Mouse (Mus musculus): ENCODE results near the gene Plxna4. TPM values are rescaled to one million over a fixed set of nuclear protein-coding genes. Genes with fewer than 3 reads are reported as not detected.

Gene Plxna4
- total RNA-seq, 2 experiments from 2014 or later, result 105 to 108 TPM

- no peak for DNase-seq (ENCODE audit: low spot score in 2 of 2)
These were observed 230.5 kb downstream of the Plxna4 start for GRCm38 (mm10) chr6:32357497-32357896.

- no peak for DNase-seq (ENCODE audit: low spot score in 2 of 2)
These were observed 232.4 kb downstream of the Plxna4 start for GRCm38 (mm10) chr6:32355559-32355958.

- DNase-seq (ENCODE audit: low spot score in 2 of 2), result no peak
These were observed 239.0 kb downstream of the Plxna4 start for GRCm38 (mm10) chr6:32348996-32349395.

- no peak for DNase-seq (ENCODE audit: low spot score in 2 of 2)
These were observed 239.9 kb downstream of the Plxna4 start for GRCm38 (mm10) chr6:32348126-32348525.

- peak in 1 of 2 experiments; percentile 31 for DNase-seq (ENCODE audit: low spot score in 2 of 2)
These were observed 242.0 kb downstream of the Plxna4 start for GRCm38 (mm10) chr6:32346015-32346414.

- no peak for DNase-seq (ENCODE audit: low spot score in 2 of 2)
These were observed 245.3 kb downstream of the Plxna4 start for GRCm38 (mm10) chr6:32342727-32343126.

GRCm38 (mm10) chr6:32342272-32342671 lies 245.7 kb downstream of the Plxna4 start:
- no peak for DNase-seq (ENCODE audit: low spot score in 2 of 2)

GRCm38 (mm10) chr6:32338416-32338943 lies 249.5 kb downstream of the Plxna4 start:
- DNase-seq (ENCODE audit: low spot score in 2 of 2), result no peak

- no peak for DNase-seq (ENCODE audit: low spot score in 2 of 2)
These were observed 256.7 kb downstream of the Plxna4 start for GRCm38 (mm10) chr6:32331281-32331680.

- DNase-seq (ENCODE audit: low spot score in 2 of 2), result no peak
These were observed 257.8 kb downstream of the Plxna4 start for GRCm38 (mm10) chr6:32330034-32330795.

- peak; percentile 51 to 82 for DNase-seq (ENCODE audit: low spot score in 2 of 2)
These were observed 260.0 kb downstream of the Plxna4 start for GRCm38 (mm10) chr6:32328028-32328427.

- no peak for DNase-seq (ENCODE audit: low spot score in 2 of 2)
These were observed 260.8 kb downstream of the Plxna4 start for GRCm38 (mm10) chr6:32327173-32327572.

- DNase-seq (ENCODE audit: low spot score in 2 of 2), result no peak
These were observed 261.6 kb downstream of the Plxna4 start for GRCm38 (mm10) chr6:32326406-32326805.

- DNase-seq (ENCODE audit: low spot score in 2 of 2), result no peak
These were observed 262.1 kb downstream of the Plxna4 start for GRCm38 (mm10) chr6:32325851-32326250.

GRCm38 (mm10) chr6:32321187-32321586 lies 266.8 kb downstream of the Plxna4 start:
- no peak for DNase-seq (ENCODE audit: low spot score in 2 of 2)

- DNase-seq (ENCODE audit: low spot score in 2 of 2), result no peak
These were observed 267.7 kb downstream of the Plxna4 start for GRCm38 (mm10) chr6:32320254-32320653.

- DNase-seq (ENCODE audit: low spot score in 2 of 2), result no peak
These were observed 270.5 kb downstream of the Plxna4 start for GRCm38 (mm10) chr6:32317470-32317869.

- DNase-seq (ENCODE audit: low spot score in 2 of 2), result no peak
These were observed 273.0 kb downstream of the Plxna4 start for GRCm38 (mm10) chr6:32315011-32315450.

GRCm38 (mm10) chr6:32309147-32309546 lies 278.8 kb downstream of the Plxna4 start:
- no peak for DNase-seq (ENCODE audit: low spot score in 2 of 2)

- no peak for DNase-seq (ENCODE audit: low spot score in 2 of 2)
These were observed 287.4 kb downstream of the Plxna4 start for GRCm38 (mm10) chr6:32300611-32301010.

- no peak for DNase-seq (ENCODE audit: low spot score in 2 of 2)
These were observed 306.5 kb downstream of the Plxna4 start for GRCm38 (mm10) chr6:32281457-32281856.

GRCm38 (mm10) chr6:32280728-32281127 lies 307.3 kb downstream of the Plxna4 start:
- DNase-seq (ENCODE audit: low spot score in 2 of 2), result no peak

- DNase-seq (ENCODE audit: low spot score in 2 of 2), result peak in 1 of 2 experiments; percentile 37
These were observed 316.5 kb downstream of the Plxna4 start for GRCm38 (mm10) chr6:32271463-32271862.

Data from layer of hippocampus, adult 18-20 months (tissue).